Mouse (Mus musculus): ENCODE results near the gene Klrb1. TPM values are rescaled to one million over a fixed set of nuclear protein-coding genes. Genes with fewer than 3 reads are reported as not detected.
"Not testable (repeated sequence)": the region's sequence is repeated elsewhere in the genome, so short reads cannot be mapped to it uniquely, and the experiment has no call there.

Gene Klrb1
- not detected in 2 replicates for polyA plus RNA-seq (2014; fragmentation: Nextera tagmentation; extraction: Ambion mirVana)

GRCm38 (mm10) chr6:128722959-128723358 lies at the start of gene Klrb1:
Gene Klrb1 (minus strand): TSS chr6:128723059.
- Histone ChIP-seq H3K36me3 (ENCODE audit: control insufficient read depth, insufficient read depth, low read length) (no peaks in the 10 kb centered on the region), H3K9ac (ENCODE audit: low read length) (no peak within 1 kb of the TSS), H3K4me3 (ENCODE audit: control insufficient read depth in 1 of 2, insufficient read depth in 1 of 2, low read depth in 1 of 2, low read length in 2 of 2) (no peak within 1 kb of the TSS), H3K27ac (replicated peaks in 1 of 2; ENCODE audit: control insufficient read depth in 1 of 2, insufficient read depth in 1 of 2, low read depth in 2 of 2, low read length in 2 of 2) (no peak within 1 kb of the TSS), H3K27me3 (ENCODE audit: control insufficient read depth, insufficient read depth, low read length) (no peaks in the 10 kb centered on the region), H3K4me1 (ENCODE audit: control insufficient read depth in 2 of 2, insufficient read depth in 2 of 2, low read length in 2 of 2) (no peaks in the 10 kb centered on the region), H3K9me3 (ENCODE audit: control insufficient read depth, low read length) (no peaks in the 10 kb centered on the region), H3K4me2 (ENCODE audit: low read length) (no peak within 1 kb of the TSS)
- no peak for ATAC-seq (ENCODE audit: insufficient number of reproducible peaks, insufficient read depth, low FRiP score, low read depth)
- WGBS = 74% methylated on average over 4 of the region's 4 CpGs

- Histone ChIP-seq H3K4me1 (ENCODE audit: control insufficient read depth in 2 of 2, insufficient read depth in 2 of 2, low read length in 2 of 2) (no peaks in the 10 kb centered on the region), H3K9me3 (ENCODE audit: control insufficient read depth, low read length) (peaks cover under 1% of the 10 kb centered on the region; the same call in 1 of the 2 replicates), H3K4me2 (ENCODE audit: low read length) (no peak overlapping the region), H3K27ac (replicated peaks in 1 of 2; ENCODE audit: control insufficient read depth in 1 of 2, insufficient read depth in 1 of 2, low read depth in 2 of 2, low read length in 2 of 2) (no peak overlapping the region), H3K4me3 (ENCODE audit: control insufficient read depth in 1 of 2, insufficient read depth in 1 of 2, low read depth in 1 of 2, low read length in 2 of 2) (no peak overlapping the region), H3K9ac (ENCODE audit: low read length) (no peak overlapping the region), H3K36me3 (ENCODE audit: control insufficient read depth, insufficient read depth, low read length) (no peaks in the 10 kb centered on the region), H3K27me3 (ENCODE audit: control insufficient read depth, insufficient read depth, low read length) (no peaks in the 10 kb centered on the region)
- 78% methylated on average over 10 of the region's 10 CpGs for WGBS
- no peak for ATAC-seq (ENCODE audit: insufficient number of reproducible peaks, insufficient read depth, low FRiP score, low read depth)
Measured at GRCm38 (mm10) chr6:128769481-128770253, 46.8 kb upstream of the Klrb1 start.

GRCm38 (mm10) chr6:128768047-128768446 lies 45.2 kb upstream of the Klrb1 start:
- H3K27ac ChIP-seq (replicated peaks in 1 of 2; ENCODE audit: control insufficient read depth in 1 of 2, insufficient read depth in 1 of 2, low read depth in 2 of 2, low read length in 2 of 2) = no peak overlapping the region
- WGBS = 60% methylated on average over 4 of the region's 4 CpGs

GRCm38 (mm10) chr6:128766486-128767254 lies 43.8 kb upstream of the Klrb1 start:
- not testable (repeated sequence) for ATAC-seq (ENCODE audit: insufficient number of reproducible peaks, insufficient read depth, low FRiP score, low read depth); H3K36me3 ChIP-seq (ENCODE audit: control insufficient read depth, insufficient read depth, low read length); H3K4me1 ChIP-seq (ENCODE audit: control insufficient read depth in 2 of 2, insufficient read depth in 2 of 2, low read length in 2 of 2); H3K9me3 ChIP-seq (ENCODE audit: control insufficient read depth, low read length); H3K9ac ChIP-seq (ENCODE audit: low read length); H3K27me3 ChIP-seq (ENCODE audit: control insufficient read depth, insufficient read depth, low read length); H3K4me3 ChIP-seq (ENCODE audit: control insufficient read depth in 1 of 2, insufficient read depth in 1 of 2, low read depth in 1 of 2, low read length in 2 of 2)
- 62% methylated on average over 6 of the region's 6 CpGs for WGBS
- 0 out of 4 replicates have a peak overlapping the region, but pooled peaks of 1 of the 2 experiments have one; percentile 9 for H3K27ac ChIP-seq (replicated peaks in 1 of 2; ENCODE audit: control insufficient read depth in 1 of 2, insufficient read depth in 1 of 2, low read depth in 2 of 2, low read length in 2 of 2)
- peak overlapping the region; percentile 16; the same call in 1 of the 2 replicates for H3K4me2 ChIP-seq (ENCODE audit: low read length)

More at GRCm38 (mm10) chr6:128768047-128768446, 45.2 kb upstream of the Klrb1 start:
- no peak for ATAC-seq (ENCODE audit: insufficient number of reproducible peaks, insufficient read depth, low FRiP score, low read depth)
- Histone ChIP-seq H3K9ac (ENCODE audit: low read length) (no peak overlapping the region), H3K4me3 (ENCODE audit: control insufficient read depth in 1 of 2, insufficient read depth in 1 of 2, low read depth in 1 of 2, low read length in 2 of 2) (no peak overlapping the region), H3K27me3 (ENCODE audit: control insufficient read depth, insufficient read depth, low read length) (no peaks in the 10 kb centered on the region), H3K9me3 (ENCODE audit: control insufficient read depth, low read length) (no peaks in the 10 kb centered on the region; the same call in 1 of the 2 replicates), H3K36me3 (ENCODE audit: control insufficient read depth, insufficient read depth, low read length) (no peaks in the 10 kb centered on the region), H3K4me2 (ENCODE audit: low read length) (no peak overlapping the region), H3K4me1 (ENCODE audit: control insufficient read depth in 2 of 2, insufficient read depth in 2 of 2, low read length in 2 of 2) (no peaks in the 10 kb centered on the region)

GRCm38 (mm10) chr6:128765211-128765610 lies 42.4 kb upstream of the Klrb1 start:
- Histone ChIP-seq H3K4me3 (ENCODE audit: control insufficient read depth in 1 of 2, insufficient read depth in 1 of 2, low read depth in 1 of 2, low read length in 2 of 2) (no peak overlapping the region), H3K4me2 (ENCODE audit: low read length) (no peak overlapping the region), H3K9ac (ENCODE audit: low read length) (no peak overlapping the region), H3K36me3 (ENCODE audit: control insufficient read depth, insufficient read depth, low read length) (no peaks in the 10 kb centered on the region), H3K27me3 (ENCODE audit: control insufficient read depth, insufficient read depth, low read length) (no peaks in the 10 kb centered on the region), H3K4me1 (ENCODE audit: control insufficient read depth in 2 of 2, insufficient read depth in 2 of 2, low read length in 2 of 2) (no peaks in the 10 kb centered on the region), H3K27ac (replicated peaks in 1 of 2; ENCODE audit: control insufficient read depth in 1 of 2, insufficient read depth in 1 of 2, low read depth in 2 of 2, low read length in 2 of 2) (no peak overlapping the region), H3K9me3 (ENCODE audit: control insufficient read depth, low read length) (no peaks in the 10 kb centered on the region)
- ATAC-seq (ENCODE audit: insufficient number of reproducible peaks, insufficient read depth, low FRiP score, low read depth) = no peak
- WGBS = 72% methylated on average over 1 of the region's 1 CpGs

- H3K27me3 ChIP-seq (ENCODE audit: control insufficient read depth, insufficient read depth, low read length) = no peaks in the 10 kb centered on the region
- no peaks in the 10 kb centered on the region for H3K36me3 ChIP-seq (ENCODE audit: control insufficient read depth, insufficient read depth, low read length)
- no peaks in the 10 kb centered on the region for H3K4me1 ChIP-seq (ENCODE audit: control insufficient read depth in 2 of 2, insufficient read depth in 2 of 2, low read length in 2 of 2)
- ATAC-seq (ENCODE audit: insufficient number of reproducible peaks, insufficient read depth, low FRiP score, low read depth) = no peak
- peak overlapping the region; percentile 52 for H3K9ac ChIP-seq (ENCODE audit: low read length)
- H3K27ac ChIP-seq (replicated peaks in 1 of 2; ENCODE audit: control insufficient read depth in 1 of 2, insufficient read depth in 1 of 2, low read depth in 2 of 2, low read length in 2 of 2) = no peak overlapping the region
- 25% methylated on average over 5 of the region's 5 CpGs for WGBS
- peak overlapping the region; percentile 62 for H3K4me2 ChIP-seq (ENCODE audit: low read length)
- no peaks in the 10 kb centered on the region for H3K9me3 ChIP-seq (ENCODE audit: control insufficient read depth, low read length)
- H3K4me3 ChIP-seq (ENCODE audit: control insufficient read depth in 1 of 2, insufficient read depth in 1 of 2, low read depth in 1 of 2, low read length in 2 of 2) = peak overlapping the region; percentile 31 to 61
Measured at GRCm38 (mm10) chr6:128764598-128764997, 41.7 kb upstream of the Klrb1 start.

- H3K9me3 ChIP-seq (ENCODE audit: control insufficient read depth, low read length) = no peaks in the 10 kb centered on the region
- no peaks in the 10 kb centered on the region for H3K4me1 ChIP-seq (ENCODE audit: control insufficient read depth in 2 of 2, insufficient read depth in 2 of 2, low read length in 2 of 2)
- H3K4me3 ChIP-seq (ENCODE audit: control insufficient read depth in 1 of 2, insufficient read depth in 1 of 2, low read depth in 1 of 2, low read length in 2 of 2) = peak overlapping the region; percentile 61 to 77
- 1% methylated on average over 30 of the region's 30 CpGs for WGBS
- no peaks in the 10 kb centered on the region for H3K27me3 ChIP-seq (ENCODE audit: control insufficient read depth, insufficient read depth, low read length)
- H3K36me3 ChIP-seq (ENCODE audit: control insufficient read depth, insufficient read depth, low read length) = no peaks in the 10 kb centered on the region
- peak overlapping the region; percentile 53 to 61; a peak in 2 of 4 replicates for H3K27ac ChIP-seq (replicated peaks in 1 of 2; ENCODE audit: control insufficient read depth in 1 of 2, insufficient read depth in 1 of 2, low read depth in 2 of 2, low read length in 2 of 2)
- ATAC-seq (ENCODE audit: insufficient number of reproducible peaks, insufficient read depth, low FRiP score, low read depth) = peak; percentile 95
- peak overlapping the region; percentile 81 for H3K4me2 ChIP-seq (ENCODE audit: low read length)
- H3K9ac ChIP-seq (ENCODE audit: low read length) = peak overlapping the region; percentile 76
Measured at GRCm38 (mm10) chr6:128763736-128764523, 41.1 kb upstream of the Klrb1 start.

Data from heart, embryonic 14.5 days (tissue).